Mouse (Mus musculus): Measurements from ENCODE around the gene Mall. TPM values are rescaled to one million over a fixed set of nuclear protein-coding genes. Genes with fewer than 3 reads are reported as not detected.

Mall gene
- total RNA-seq, 4 experiments from 2014 or later, result 3.4 to 8.7 (median 6.4) TPM

Other genes with a start within 250 kb of the Mall start
- 1 to 10 TPM in 3 of 4 experiments, under 1 TPM in 1; 0.86 to 1.3 (median 1.2) TPM for gene Kcnip3, start 207.8 kb downstream of the Mall start, total RNA-seq (2022)
- under 1 TPM; 0.12 to 0.88 (median 0.25) TPM for gene Prom2, start 188.5 kb downstream of the Mall start, total RNA-seq (2022)
- 1 to 10 TPM; 1.1 to 1.9 (median 1.6) TPM for gene Zfp661, start 142.8 kb downstream of the Mall start, total RNA-seq (2022)
- gene Mrps5, start 142.7 kb downstream of the Mall start, total RNA-seq (2022), result 10 to 100 TPM; 82.2 to 90.5 (median 86.5) TPM
- gene Mal, start 73.2 kb downstream of the Mall start, total RNA-seq (2022), result 10 to 100 TPM; 12.9 to 25.1 (median 18.7) TPM
- gene Nphp1, start 59.0 kb upstream of the Mall start, total RNA-seq (2022), result 10 to 100 TPM in 1 of 4 experiments, 1 to 10 TPM in 3; 7.2 to 10.0 (median 8.9) TPM
- gene Mtln, start 62.6 kb upstream of the Mall start, total RNA-seq (2022), result 10 to 100 TPM; 56.0 to 63.9 (median 62.7) TPM
- under 1 TPM in 3 of 4 experiments, not detected in 1; 0.14 to 0.82 (median 0.46) TPM for gene Bub1, start 101.9 kb upstream of the Mall start, total RNA-seq (2022)
- gene Acoxl, start 108.9 kb upstream of the Mall start, total RNA-seq (2022), result not detected

Measured in heart, adult 8-10 months (tissue).